Mouse (Mus musculus): ENCODE measurements around the gene Faf2. TPM values are rescaled to one million over a fixed set of nuclear protein-coding genes. Genes with fewer than 3 reads are reported as not detected.
"Not testable (repeated sequence)": the region's sequence is repeated elsewhere in the genome, so short reads cannot be mapped to it uniquely, and the experiment has no call there.

Faf2 gene
- polyA plus RNA-seq, 1 experiment from 2014 or later: 96.9 TPM

DNA sequence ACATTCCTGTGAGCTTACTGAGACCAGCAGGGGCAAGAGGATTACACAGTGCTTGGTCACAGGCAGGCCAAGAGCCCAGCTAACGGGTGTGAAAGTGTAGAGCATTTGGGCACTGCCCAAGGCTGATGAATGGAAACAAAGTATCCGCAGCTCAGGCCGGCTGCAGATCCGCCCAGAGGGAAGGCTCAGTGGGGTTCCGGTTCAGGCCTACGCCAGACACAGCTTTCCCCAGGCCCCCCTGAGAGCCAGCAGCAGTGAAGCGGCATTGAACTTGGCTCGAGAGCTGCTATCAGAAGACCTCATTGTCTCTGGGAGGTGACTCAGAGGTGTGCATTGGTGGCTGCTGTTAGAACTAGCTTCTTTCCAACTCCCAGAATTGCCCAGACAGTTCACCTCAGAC lies 12.9 kb upstream of the Faf2 start:
- peak overlapping the region; percentile 15; the same call in 1 of the 2 replicates for H3K9ac ChIP-seq (replicated peaks; ENCODE audit: low read length)
- DNase-seq (ENCODE audit: low spot score) (no peak), ATAC-seq (replicated peaks; ENCODE audit: insufficient number of reproducible peaks, low FRiP score, low TSS enrichment, low read depth) (no peak)
- no peak overlapping the region for H3K27ac ChIP-seq (replicated peaks; ENCODE audit: low read depth, low read length)
- no peaks in the 10 kb centered on the region for H3K9me3 ChIP-seq (replicated peaks; ENCODE audit: control insufficient read depth, low read length)
- no peaks in the 10 kb centered on the region for H3K4me1 ChIP-seq (ENCODE audit: control insufficient read depth, insufficient read depth, low read length)
- H3K27me3 ChIP-seq (ENCODE audit: control insufficient read depth, insufficient read depth, low read length): peaks cover 4% of the 10 kb centered on the region; the same call in 1 of the 2 replicates
- no peaks in the 10 kb centered on the region for H3K36me3 ChIP-seq (replicated peaks; ENCODE audit: control insufficient read depth, insufficient read depth, low read depth, low read length)
- H3K4me2 ChIP-seq (ENCODE audit: low read depth, low read length): no peak overlapping the region
- 13% methylated on average over 8 of the region's 8 CpGs for WGBS
- H3K4me3 ChIP-seq (ENCODE audit: low read depth, low read length): no peak overlapping the region

DNA sequence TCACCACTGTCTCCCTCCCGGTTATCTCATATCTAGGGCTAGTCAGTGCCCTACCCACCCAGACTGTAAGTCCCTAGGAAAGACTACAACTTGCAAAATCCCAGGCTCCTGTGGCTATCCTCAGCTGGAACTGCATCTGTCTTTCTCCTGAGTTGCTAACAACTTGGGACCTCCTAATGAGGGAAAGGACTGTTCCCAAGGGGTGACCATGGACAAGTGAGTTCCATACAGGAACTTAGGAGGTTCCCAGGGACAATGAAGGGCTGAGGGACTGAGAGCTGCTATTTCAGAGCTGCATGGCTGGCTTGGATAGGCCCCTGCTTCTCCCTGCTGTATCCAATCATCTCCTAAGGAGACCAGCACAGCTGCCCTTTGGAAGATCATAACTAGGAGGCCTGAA lies 12.3 kb upstream of the Faf2 start:
- WGBS: 21% methylated on average over 1 of the region's 1 CpGs
- no peaks in the 10 kb centered on the region for H3K36me3 ChIP-seq (replicated peaks; ENCODE audit: control insufficient read depth, insufficient read depth, low read depth, low read length)
- no peaks in the 10 kb centered on the region for H3K9me3 ChIP-seq (replicated peaks; ENCODE audit: control insufficient read depth, low read length)
- H3K9ac ChIP-seq (replicated peaks; ENCODE audit: low read length): no peak overlapping the region
- no peak overlapping the region for H3K27ac ChIP-seq (replicated peaks; ENCODE audit: low read depth, low read length)
- H3K27me3 ChIP-seq (ENCODE audit: control insufficient read depth, insufficient read depth, low read length): peaks cover 4% of the 10 kb centered on the region; the same call in 1 of the 2 replicates
- ATAC-seq (replicated peaks; ENCODE audit: insufficient number of reproducible peaks, low FRiP score, low TSS enrichment, low read depth) (no peak), DNase-seq (ENCODE audit: low spot score) (no peak)
- H3K4me3 ChIP-seq (ENCODE audit: low read depth, low read length): no peak overlapping the region
- no peaks in the 10 kb centered on the region for H3K4me1 ChIP-seq (ENCODE audit: control insufficient read depth, insufficient read depth, low read length)
- H3K4me2 ChIP-seq (ENCODE audit: low read depth, low read length): no peak overlapping the region

DNA sequence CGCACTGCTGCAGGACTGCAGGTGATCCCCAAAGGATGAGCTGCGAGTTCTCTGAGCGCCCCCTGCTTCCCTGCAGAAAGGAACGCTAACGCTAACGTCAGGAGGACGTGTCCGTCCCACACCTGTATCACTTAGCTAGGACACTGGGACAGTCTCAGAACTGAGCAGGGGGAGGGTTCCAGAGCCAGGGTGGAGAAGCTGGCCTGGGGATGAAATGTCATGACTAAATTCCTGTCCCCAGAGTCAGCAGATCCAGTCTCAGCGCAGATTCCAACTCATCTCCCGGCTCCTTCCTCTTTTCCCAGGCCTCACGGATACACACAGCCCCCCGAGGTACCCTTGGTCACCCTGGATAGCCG lies 11.0 kb upstream of the Faf2 start:
- H3K36me3 ChIP-seq (replicated peaks; ENCODE audit: control insufficient read depth, insufficient read depth, low read depth, low read length): no peaks in the 10 kb centered on the region
- peak overlapping the region; percentile 71 for H3K9ac ChIP-seq (replicated peaks; ENCODE audit: low read length)
- H3K4me2 ChIP-seq (ENCODE audit: low read depth, low read length): peak overlapping the region; percentile 94
- peak; percentile 31; the same call in 1 of the 2 replicates for ATAC-seq (replicated peaks; ENCODE audit: insufficient number of reproducible peaks, low FRiP score, low TSS enrichment, low read depth)
- H3K4me1 ChIP-seq (ENCODE audit: control insufficient read depth, insufficient read depth, low read length): no peaks in the 10 kb centered on the region
- H3K4me3 ChIP-seq (ENCODE audit: low read depth, low read length): peak overlapping the region; percentile 61
- no peaks in the 10 kb centered on the region for H3K9me3 ChIP-seq (replicated peaks; ENCODE audit: control insufficient read depth, low read length)
- WGBS: 8% methylated on average over 13 of the region's 13 CpGs
- no peak overlapping the region for H3K27ac ChIP-seq (replicated peaks; ENCODE audit: low read depth, low read length)
- no peak for DNase-seq (ENCODE audit: low spot score)
- peaks cover 4% of the 10 kb centered on the region; the same call in 1 of the 2 replicates for H3K27me3 ChIP-seq (ENCODE audit: control insufficient read depth, insufficient read depth, low read length)

DNA sequence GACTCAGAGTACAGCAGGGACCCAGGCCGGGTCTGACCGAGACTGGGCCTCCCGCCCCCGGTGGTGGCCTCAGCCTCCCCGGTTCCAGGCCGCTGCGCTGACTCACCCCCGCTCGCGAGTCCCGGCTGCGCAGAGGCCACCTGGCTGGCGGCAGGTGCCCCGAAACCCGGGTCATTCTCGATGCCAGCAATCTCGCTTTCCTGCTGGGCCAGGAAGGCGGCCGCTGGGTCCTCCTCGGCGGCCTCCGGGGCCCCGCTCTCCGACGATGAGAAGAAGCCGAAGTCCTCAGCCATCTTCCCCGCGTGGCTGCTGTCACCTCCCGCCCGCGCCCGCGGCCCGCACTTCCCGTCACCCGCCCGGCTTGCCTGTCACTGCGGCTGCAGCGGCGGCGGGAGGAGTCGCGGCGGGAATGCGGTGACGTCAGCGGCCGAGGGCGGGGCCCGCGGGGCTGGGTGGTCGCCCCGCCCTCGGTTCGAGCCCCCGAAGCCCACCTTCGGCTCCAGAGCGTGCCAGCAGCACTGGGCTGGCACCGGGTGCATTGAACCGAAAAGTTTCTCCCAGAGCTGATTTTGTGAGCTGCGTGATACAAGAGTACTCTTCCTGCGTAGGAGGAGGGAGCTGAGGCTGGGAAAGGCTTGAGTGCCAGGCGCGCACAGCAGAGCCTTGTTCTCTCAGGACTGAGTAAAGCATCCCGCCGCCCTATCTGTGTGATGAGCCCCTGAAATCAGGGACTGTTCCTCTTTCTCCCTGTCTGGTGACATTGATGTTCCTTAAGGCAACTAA lies 10.4 kb upstream of the Faf2 start, which contains the start of gene Cltb:
TSS of gene Cltb (minus strand) at position 373 of the 783 bp plus-strand sequence.
- Histone ChIP-seq H3K27ac (replicated peaks; ENCODE audit: low read depth, low read length) (no peak within 1 kb of the TSS), H3K9ac (replicated peaks; ENCODE audit: low read length) (peak within 1 kb of the TSS; percentile 71), H3K4me1 (ENCODE audit: control insufficient read depth, insufficient read depth, low read length) (no peaks in the 10 kb centered on the region), H3K36me3 (replicated peaks; ENCODE audit: control insufficient read depth, insufficient read depth, low read depth, low read length) (no peaks in the 10 kb centered on the region), H3K4me2 (ENCODE audit: low read depth, low read length) (peak within 1 kb of the TSS; percentile 94), H3K27me3 (ENCODE audit: control insufficient read depth, insufficient read depth, low read length) (peaks cover 4% of the 10 kb centered on the region; the same call in 1 of the 2 replicates), H3K9me3 (replicated peaks; ENCODE audit: control insufficient read depth, low read length) (no peaks in the 10 kb centered on the region), H3K4me3 (ENCODE audit: low read depth, low read length) (peak within 1 kb of the TSS; percentile 61)
- DNase-seq (ENCODE audit: low spot score): peak; percentile 78
- ATAC-seq (replicated peaks; ENCODE audit: insufficient number of reproducible peaks, low FRiP score, low TSS enrichment, low read depth): peak; percentile 49
- under 1% methylated on average over 65 of the region's 66 CpGs for WGBS

DNA sequence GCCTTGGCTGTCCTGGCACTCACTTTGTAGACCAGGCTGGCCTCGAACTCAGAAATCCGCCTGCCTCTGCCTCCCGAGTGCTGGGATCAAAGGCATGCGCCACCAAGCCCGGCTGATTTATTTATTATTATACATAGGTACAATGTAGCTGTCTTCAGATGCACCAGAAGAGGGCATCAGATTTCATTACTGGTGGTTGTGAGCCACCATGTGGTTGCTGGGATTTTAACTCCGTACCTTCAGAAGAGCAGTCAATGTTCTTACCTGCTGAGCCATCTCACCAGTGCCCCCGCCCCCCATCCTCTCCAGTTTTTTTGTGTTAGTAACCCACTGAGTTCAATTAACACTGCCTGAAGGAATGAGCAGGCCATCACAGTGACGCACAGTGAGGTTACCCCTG lies 8.4 kb upstream of the Faf2 start:
- ATAC-seq (replicated peaks; ENCODE audit: insufficient number of reproducible peaks, low FRiP score, low TSS enrichment, low read depth); H3K4me1 ChIP-seq (ENCODE audit: control insufficient read depth, insufficient read depth, low read length); H3K9me3 ChIP-seq (replicated peaks; ENCODE audit: control insufficient read depth, low read length); H3K27ac ChIP-seq (replicated peaks; ENCODE audit: low read depth, low read length); H3K9ac ChIP-seq (replicated peaks; ENCODE audit: low read length); H3K4me3 ChIP-seq (ENCODE audit: low read depth, low read length); H3K4me2 ChIP-seq (ENCODE audit: low read depth, low read length); H3K36me3 ChIP-seq (replicated peaks; ENCODE audit: control insufficient read depth, insufficient read depth, low read depth, low read length); DNase-seq (ENCODE audit: low spot score); H3K27me3 ChIP-seq (ENCODE audit: control insufficient read depth, insufficient read depth, low read length): not testable (repeated sequence)
- 84% methylated on average over 8 of the region's 8 CpGs for WGBS

DNA sequence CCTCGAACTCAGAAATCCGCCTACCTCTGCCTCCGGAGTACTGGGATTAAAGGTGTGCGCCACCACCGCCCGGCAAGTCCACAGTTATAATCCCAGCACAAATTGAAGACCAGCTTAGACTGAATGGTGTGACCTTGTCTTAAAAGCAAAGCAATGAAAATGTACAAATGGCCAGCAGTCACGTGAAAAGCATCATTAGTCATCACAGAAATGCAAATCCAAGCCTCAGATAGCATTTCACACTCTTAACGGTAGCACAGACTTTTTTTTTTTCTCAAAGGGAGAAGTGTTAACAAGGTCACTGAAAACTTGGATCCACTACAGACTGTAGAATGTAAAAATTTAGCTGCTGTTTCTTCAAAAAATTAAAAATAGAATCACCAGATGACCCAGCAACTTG lies 5.3 kb upstream of the Faf2 start:
- no peak overlapping the region for H3K9ac ChIP-seq (replicated peaks; ENCODE audit: low read length)
- no peak overlapping the region for H3K4me2 ChIP-seq (ENCODE audit: low read depth, low read length)
- no peaks in the 10 kb centered on the region for H3K4me1 ChIP-seq (ENCODE audit: control insufficient read depth, insufficient read depth, low read length)
- no peak for ATAC-seq (replicated peaks; ENCODE audit: insufficient number of reproducible peaks, low FRiP score, low TSS enrichment, low read depth)
- H3K27me3 ChIP-seq (ENCODE audit: control insufficient read depth, insufficient read depth, low read length): no peaks in the 10 kb centered on the region
- no peak overlapping the region for H3K4me3 ChIP-seq (ENCODE audit: low read depth, low read length)
- no peak for DNase-seq (ENCODE audit: low spot score)
- no peak overlapping the region for H3K27ac ChIP-seq (replicated peaks; ENCODE audit: low read depth, low read length)
- no peaks in the 10 kb centered on the region for H3K9me3 ChIP-seq (replicated peaks; ENCODE audit: control insufficient read depth, low read length)
- 81% methylated on average over 8 of the region's 8 CpGs for WGBS
- H3K36me3 ChIP-seq (replicated peaks; ENCODE audit: control insufficient read depth, insufficient read depth, low read depth, low read length): no peaks in the 10 kb centered on the region

DNA sequence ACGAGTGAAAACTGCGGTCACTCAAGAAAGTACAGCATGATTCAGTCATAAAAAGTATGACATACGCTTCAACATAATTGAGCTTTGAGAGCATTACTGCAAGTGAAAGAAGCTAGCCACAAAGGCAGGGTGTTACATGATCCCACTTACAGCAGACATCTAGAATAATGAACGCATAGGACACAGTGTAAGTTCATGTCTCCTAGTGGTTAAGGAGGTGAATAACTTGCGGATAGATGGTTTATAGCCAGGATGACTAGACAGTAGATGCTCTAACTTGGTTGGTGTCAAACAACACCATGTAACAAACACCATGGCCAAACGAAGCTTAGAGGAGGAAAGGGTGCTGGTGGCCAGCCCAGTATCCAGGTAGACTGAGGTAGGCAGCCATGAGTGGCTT lies 4.6 kb upstream of the Faf2 start:
- 64% methylated on average over 6 of the region's 6 CpGs for WGBS
- peak; percentile 13 for DNase-seq (ENCODE audit: low spot score)

DNA sequence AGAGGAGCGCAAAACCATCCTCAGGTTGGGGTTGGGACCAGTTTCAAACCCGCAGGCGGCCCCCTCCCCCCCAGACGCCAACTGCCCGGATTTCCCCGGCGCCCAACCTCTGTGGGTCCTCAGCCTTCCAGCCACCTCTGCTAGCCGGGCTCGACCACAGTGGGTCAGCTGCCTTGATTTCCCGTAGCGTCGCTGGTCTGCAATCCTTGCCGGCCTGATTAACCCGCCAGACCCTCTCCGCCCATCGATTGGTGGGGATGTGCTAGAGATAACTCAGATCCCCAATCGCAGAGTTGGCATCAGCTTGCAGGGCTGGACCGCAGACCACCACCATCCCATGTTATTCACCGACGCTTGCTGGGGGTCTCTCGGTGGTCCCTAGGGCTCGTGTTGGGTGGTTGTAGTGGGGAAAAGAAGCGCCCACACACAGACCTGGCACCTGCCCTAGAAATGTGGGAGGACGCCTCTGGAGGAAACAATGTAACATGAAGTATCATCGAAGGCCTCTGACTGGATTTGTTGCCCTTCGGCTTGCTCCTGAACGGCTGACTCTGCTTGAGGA lies 457 bp downstream of the Faf2 start:
- peak overlapping the region; percentile 96 for H3K9ac ChIP-seq (replicated peaks; ENCODE audit: low read length)
- no peaks in the 10 kb centered on the region for H3K27me3 ChIP-seq (ENCODE audit: control insufficient read depth, insufficient read depth, low read length)
- DNase-seq (ENCODE audit: low spot score): peak; percentile 20
- H3K27ac ChIP-seq (replicated peaks; ENCODE audit: low read depth, low read length): peak overlapping the region; percentile 56; the same call in 1 of the 2 replicates
- H3K9me3 ChIP-seq (replicated peaks; ENCODE audit: control insufficient read depth, low read length): no peaks in the 10 kb centered on the region
- no peaks in the 10 kb centered on the region; the same call in none of the 2 replicates for H3K4me1 ChIP-seq (ENCODE audit: control insufficient read depth, insufficient read depth, low read length)
- peak; percentile 74; the same call in 1 of the 2 replicates for ATAC-seq (replicated peaks; ENCODE audit: insufficient number of reproducible peaks, low FRiP score, low TSS enrichment, low read depth)
- 1% methylated on average over 27 of the region's 27 CpGs for WGBS
- peak overlapping the region; percentile 96 for H3K4me3 ChIP-seq (ENCODE audit: low read depth, low read length)
- no peaks in the 10 kb centered on the region for H3K36me3 ChIP-seq (replicated peaks; ENCODE audit: control insufficient read depth, insufficient read depth, low read depth, low read length)
- H3K4me2 ChIP-seq (ENCODE audit: low read depth, low read length): peak overlapping the region; percentile 75

More for the DNA sequence above, 4.6 kb upstream of the Faf2 start:
- no peaks in the 10 kb centered on the region for H3K4me1 ChIP-seq (ENCODE audit: control insufficient read depth, insufficient read depth, low read length)
- no peak overlapping the region for H3K27ac ChIP-seq (replicated peaks; ENCODE audit: low read depth, low read length)
- no peak overlapping the region for H3K4me2 ChIP-seq (ENCODE audit: low read depth, low read length)
- no peaks in the 10 kb centered on the region for H3K9me3 ChIP-seq (replicated peaks; ENCODE audit: control insufficient read depth, low read length)
- H3K9ac ChIP-seq (replicated peaks; ENCODE audit: low read length): no peak overlapping the region
- no peaks in the 10 kb centered on the region for H3K36me3 ChIP-seq (replicated peaks; ENCODE audit: control insufficient read depth, insufficient read depth, low read depth, low read length)
- no peaks in the 10 kb centered on the region for H3K27me3 ChIP-seq (ENCODE audit: control insufficient read depth, insufficient read depth, low read length)
- no peak for ATAC-seq (replicated peaks; ENCODE audit: insufficient number of reproducible peaks, low FRiP score, low TSS enrichment, low read depth)
- no peak overlapping the region for H3K4me3 ChIP-seq (ENCODE audit: low read depth, low read length)
